Mouse (Mus musculus) hindbrain, embryonic 11.5 days (tissue): Measurements from ENCODE around the gene Slc30a9. TPM values are rescaled to one million over a fixed set of nuclear protein-coding genes. Genes with fewer than 3 reads are reported as not detected.

Experiments used
- ATAC-seq: fragments of 200-750 bp; cut with Nextera tagmentation; 2 replicates; pipeline ENCODE4 v1.8.0; 2017; ENCODE audit warnings: mild to moderate bottlenecking, moderate TSS enrichment, moderate library complexity; ENCODE audit not compliant: low FRiP score
- DNase-seq: peaks from one replicate; pipeline ENCODE4 v3.0.0-alpha.2; 2015; ENCODE audit warnings: low spot score
- H3K27ac ChIP-seq: fragments of 300-500 bp; sonication (generic); 2 replicates; pipeline ENCODE4 v1.5.1; 2014; ENCODE audit warnings: mild to moderate bottlenecking, low read depth, low read length
- H3K27me3 ChIP-seq: fragments of 300-500 bp; sonication (generic); 2 replicates; pipeline ENCODE4 v1.6.1; 2014; ENCODE audit warnings: mild to moderate bottlenecking, low read length, moderate library complexity, mixed read lengths; ENCODE audit not compliant: control insufficient read depth, insufficient read depth
- H3K36me3 ChIP-seq: fragments of 300-500 bp; sonication (generic); 2 replicates; pipeline ENCODE4 v1.6.1; 2014; ENCODE audit warnings: mild to moderate bottlenecking, low read length, moderate library complexity, mixed read lengths; ENCODE audit not compliant: control insufficient read depth, insufficient read depth
- H3K4me1 ChIP-seq: fragments of 300-500 bp; sonication (generic); replicated peaks from 2 replicates; pipeline ENCODE4 v1.6.1; 2014; ENCODE audit warnings: low read length, mixed read lengths; ENCODE audit not compliant: control insufficient read depth, insufficient read depth
- H3K4me2 ChIP-seq: fragments of 300-500 bp; sonication (generic); replicated peaks from 2 replicates; pipeline ENCODE4 v1.6.1; 2014; ENCODE audit warnings: mild to moderate bottlenecking, low read depth, low read length
- H3K4me3 ChIP-seq: fragments of 300-500 bp; sonication (generic); 2 replicates; pipeline ENCODE4 v1.5.1; 2014; ENCODE audit warnings: low read depth, low read length
- H3K9ac ChIP-seq: fragments of 300-500 bp; sonication (generic); 2 replicates; pipeline ENCODE4 v1.6.1; 2014; ENCODE audit warnings: low read depth, low read length
- H3K9me3 ChIP-seq: fragments of 300-500 bp; sonication (generic); 2 replicates; pipeline ENCODE4 v1.6.1; 2016; ENCODE audit warnings: low read length; ENCODE audit not compliant: control insufficient read depth
- WGBS: fragments of 180-500 bp; shearing (Covaris S2); extraction: QIAGEN DNeasy Blood & Tissue Kit; methylation state at CpG from one replicate; pipeline ENCODE4 v1.1.7; 2014; 5-methylcytosine and 5-hydroxymethylcytosine counted together
- polyA plus RNA-seq: library from polyadenylated mRNA; unstranded; fragments of >200 nt; fragmentation: Nextera tagmentation; extraction: Ambion mirVana; gene quantifications from 2 replicates; pipeline ENCODE4 v1.2.1, GENCODE M21; 2014

Slc30a9 gene
- polyA plus RNA-seq, 1 experiment from 2014 or later: 178 TPM

GRCm38 (mm10) chr5:67279840-67280239 lies 26.9 kb upstream of the Slc30a9 start:
- no peak for DNase-seq
- no peak overlapping the region for H3K27ac ChIP-seq
- no peaks in the 10 kb centered on the region for H3K4me1 ChIP-seq
- H3K4me2 ChIP-seq: no peak overlapping the region
- H3K27me3 ChIP-seq: no peaks in the 10 kb centered on the region
- no peak overlapping the region for H3K4me3 ChIP-seq
- H3K9ac ChIP-seq: no peak overlapping the region
- WGBS: 91% methylated on average over 4 of the region's 4 CpGs
- no peaks in the 10 kb centered on the region for H3K9me3 ChIP-seq
- H3K36me3 ChIP-seq: peaks cover 10% of the 10 kb centered on the region
- ATAC-seq: no peak

GRCm38 (mm10) chr5:67280400-67280799 lies 26.4 kb upstream of the Slc30a9 start:
- DNase-seq: no peak
- ATAC-seq: no peak
- Histone ChIP-seq H3K9ac (no peak overlapping the region), H3K36me3 (peaks cover 10% of the 10 kb centered on the region), H3K9me3 (no peaks in the 10 kb centered on the region), H3K27me3 (no peaks in the 10 kb centered on the region), H3K4me2 (no peak overlapping the region), H3K4me1 (no peaks in the 10 kb centered on the region), H3K27ac (no peak overlapping the region), H3K4me3 (no peak overlapping the region)
- 92% methylated on average over 4 of the region's 4 CpGs for WGBS

GRCm38 (mm10) chr5:67295029-67295428 lies 11.7 kb upstream of the Slc30a9 start:
- H3K9ac ChIP-seq: no peak overlapping the region
- no peak overlapping the region for H3K27ac ChIP-seq
- WGBS: 81% methylated on average over 3 of the region's 3 CpGs
- H3K4me3 ChIP-seq: no peak overlapping the region
- H3K36me3 ChIP-seq: no peaks in the 10 kb centered on the region
- H3K4me1 ChIP-seq: no peaks in the 10 kb centered on the region
- H3K4me2 ChIP-seq: no peak overlapping the region
- no peaks in the 10 kb centered on the region for H3K27me3 ChIP-seq
- DNase-seq: no peak
- ATAC-seq: no peak
- no peaks in the 10 kb centered on the region for H3K9me3 ChIP-seq

GRCm38 (mm10) chr5:67295682-67296081 lies 11.1 kb upstream of the Slc30a9 start:
- Histone ChIP-seq H3K27ac (no peak overlapping the region), H3K4me1 (no peaks in the 10 kb centered on the region), H3K27me3 (no peaks in the 10 kb centered on the region), H3K4me2 (no peak overlapping the region), H3K9ac (no peak overlapping the region), H3K36me3 (no peaks in the 10 kb centered on the region), H3K9me3 (no peaks in the 10 kb centered on the region), H3K4me3 (no peak overlapping the region)
- ATAC-seq (no peak), DNase-seq (no peak)
- 87% methylated on average over 6 of the region's 6 CpGs for WGBS

- Histone ChIP-seq H3K27me3 (no peaks in the 10 kb centered on the region), H3K9me3 (no peaks in the 10 kb centered on the region), H3K9ac (no peak overlapping the region), H3K4me3 (no peak overlapping the region), H3K4me1 (no peaks in the 10 kb centered on the region), H3K27ac (no peak overlapping the region), H3K4me2 (no peak overlapping the region), H3K36me3 (no peaks in the 10 kb centered on the region)
- no peak for ATAC-seq
- no peak for DNase-seq
- 96% methylated on average over 1 of the region's 1 CpGs for WGBS
Observed at GRCm38 (mm10) chr5:67296171-67296570, 10.6 kb upstream of the Slc30a9 start.

GRCm38 (mm10) chr5:67297026-67297813 lies 9.5 kb upstream of the Slc30a9 start:
- H3K4me2 ChIP-seq: no peak overlapping the region
- H3K4me1 ChIP-seq: no peaks in the 10 kb centered on the region
- whole genome bisulfite sequencing: 90% methylated on average over 5 of the region's 5 CpGs
- H3K9ac ChIP-seq: no peak overlapping the region
- H3K27me3 ChIP-seq: no peaks in the 10 kb centered on the region
- ATAC-seq (no peak), DNase-seq (no peak)
- no peak overlapping the region for H3K4me3 ChIP-seq
- no peaks in the 10 kb centered on the region for H3K36me3 ChIP-seq
- no peak overlapping the region for H3K27ac ChIP-seq
- H3K9me3 ChIP-seq: no peaks in the 10 kb centered on the region

GRCm38 (mm10) chr5:67299847-67300412 lies 6.8 kb upstream of the Slc30a9 start:
- Histone ChIP-seq H3K4me3 (no peak overlapping the region), H3K9me3 (no peaks in the 10 kb centered on the region), H3K27ac (no peak overlapping the region), H3K27me3 (no peaks in the 10 kb centered on the region), H3K36me3 (no peaks in the 10 kb centered on the region), H3K9ac (no peak overlapping the region), H3K4me2 (no peak overlapping the region), H3K4me1 (no peaks in the 10 kb centered on the region)
- no peak for DNase-seq
- WGBS: 94% methylated on average over 6 of the region's 6 CpGs
- no peak for ATAC-seq

GRCm38 (mm10) chr5:67300926-67301597 lies 5.7 kb upstream of the Slc30a9 start:
- ATAC-seq (no peak), DNase-seq (no peak)
- no peak overlapping the region for H3K9ac ChIP-seq
- H3K27me3 ChIP-seq: no peaks in the 10 kb centered on the region
- no peaks in the 10 kb centered on the region for H3K4me1 ChIP-seq
- H3K4me2 ChIP-seq: no peak overlapping the region
- WGBS: 94% methylated on average over 8 of the region's 8 CpGs
- H3K36me3 ChIP-seq: no peaks in the 10 kb centered on the region
- no peak overlapping the region for H3K27ac ChIP-seq
- H3K9me3 ChIP-seq: no peaks in the 10 kb centered on the region
- H3K4me3 ChIP-seq: no peak overlapping the region
